Mouse (Mus musculus) kidney, postnatal 0 days (tissue): ENCODE measurements around the gene Ldah. TPM values are rescaled to one million over a fixed set of nuclear protein-coding genes. Genes with fewer than 3 reads are reported as not detected.
A peak's percentile ranks its signal among the peaks of the same experiment; 100 is the strongest.
"Not testable (repeated sequence)": the region's sequence is repeated elsewhere in the genome, so short reads cannot be mapped to it uniquely, and the experiment has no call there.

Experiments
- ATAC-seq: fragments of 200-750 bp; cut with Nextera tagmentation; replicated peaks from 2 replicates; pipeline ENCODE4 v1.8.0; 2017; ENCODE audit warnings: low read depth, moderate number of reproducible peaks, moderate TSS enrichment, moderate library complexity; ENCODE audit not compliant: low FRiP score
- DNase-seq: peaks from one replicate; pipeline ENCODE4 v3.0.0-alpha.2; 2016; ENCODE audit warnings: low spot score
- H3K27ac ChIP-seq: fragments of 300-500 bp; sonication (generic); 2 replicates; pipeline ENCODE4 v1.5.1; 2014; ENCODE audit warnings: mild to moderate bottlenecking
- H3K27me3 ChIP-seq: fragments of 300-500 bp; sonication (generic); 2 replicates; pipeline ENCODE4 v1.6.1; 2014; ENCODE audit warnings: low read length, mixed read lengths; ENCODE audit not compliant: insufficient read depth
- H3K36me3 ChIP-seq: fragments of 300-500 bp; sonication (generic); 2 replicates; pipeline ENCODE4 v1.6.1; 2014; ENCODE audit warnings: low read length, mixed read lengths; ENCODE audit not compliant: insufficient read depth
- H3K4me1 ChIP-seq: fragments of 300-500 bp; sonication (generic); replicated peaks from 2 replicates; pipeline ENCODE4 v1.6.1; 2014; ENCODE audit warnings: antibody characterized with exemption, low read length, mixed read lengths; ENCODE audit not compliant: insufficient read depth
- H3K4me2 ChIP-seq: fragments of 300-500 bp; sonication (generic); 2 replicates; pipeline ENCODE4 v1.6.1; 2014; ENCODE audit warnings: mild to moderate bottlenecking, low read length, moderate library complexity, mixed read lengths
- H3K4me3 ChIP-seq: fragments of 300-500 bp; sonication (generic); replicated peaks from 2 replicates; pipeline ENCODE4 v1.5.1; 2014; ENCODE audit warnings: low read depth, low read length
- H3K9ac ChIP-seq: fragments of 300-500 bp; sonication (generic); 2 replicates; pipeline ENCODE4 v1.6.1; 2014; ENCODE audit warnings: low read depth, low read length
- H3K9me3 ChIP-seq: fragments of 300-500 bp; sonication (generic); replicated peaks from 2 replicates; pipeline ENCODE4 v1.6.1; 2016; ENCODE audit warnings: low read length, inconsistent platforms, mixed read lengths
- CTCF ChIP-seq: IDR thresholded peaks from 2 replicates; pipeline ENCODE4 v1.5.1; 2016; ENCODE audit warnings: antibody characterized with exemption, low read depth, mild to moderate bottlenecking, moderate library complexity
- WGBS: fragments of 180-500 bp; shearing (Covaris S2); extraction: QIAGEN DNeasy Blood & Tissue Kit; methylation state at CpG from one replicate; pipeline ENCODE4 v1.1.7; 2014; 5-methylcytosine and 5-hydroxymethylcytosine counted together
- polyA plus RNA-seq: library from polyadenylated mRNA; unstranded; fragments of >200 nt; fragmentation: Nextera tagmentation; extraction: Ambion mirVana; gene quantifications from 2 replicates; pipeline ENCODE4 v1.2.1, GENCODE M21; 2015

The Ldah gene
- polyA plus RNA-seq, result 49.2 and 49.4 TPM in 2 replicates

DNA sequence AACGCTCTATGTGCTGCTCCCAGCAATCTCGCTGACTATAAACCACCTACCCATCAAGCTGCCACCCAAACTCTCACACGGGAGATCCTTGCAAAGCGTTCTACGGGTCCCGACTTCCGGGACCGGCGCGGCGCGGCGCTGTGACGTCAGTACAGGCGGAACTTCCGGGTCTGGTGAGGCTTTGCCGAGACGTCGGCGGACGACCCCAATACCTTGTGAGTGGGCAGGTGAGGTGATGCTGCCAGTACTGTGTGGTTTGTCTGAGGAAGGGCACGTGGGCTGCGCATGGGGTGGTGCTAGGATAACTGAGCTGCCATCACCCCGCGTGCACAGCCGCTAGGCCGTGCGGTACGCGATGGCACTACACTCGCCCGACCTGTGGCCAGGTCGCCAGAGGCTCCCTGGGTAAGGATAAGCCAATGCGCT, at the start of gene Ldah:
Ldah (plus strand) TSS at position 130 of the 426 bp plus-strand sequence.
- ATAC-seq (peak; percentile 96), DNase-seq (peak; percentile 86)
- Histone ChIP-seq H3K4me3 (peak within 1 kb of the TSS; percentile 54), H3K9me3 (no peaks in the 10 kb centered on the region), H3K4me1 (no peaks in the 10 kb centered on the region), H3K36me3 (no peaks in the 10 kb centered on the region), H3K27me3 (no peaks in the 10 kb centered on the region), H3K4me2 (peak within 1 kb of the TSS; percentile 75), H3K27ac (no peak within 1 kb of the TSS), H3K9ac (peak within 1 kb of the TSS; percentile 62)
- WGBS, result under 1% methylated on average over 34 of the region's 34 CpGs
- 0 out of 2 replicates have a peak, but pooled peaks have one; percentile 19 for TF ChIP-seq CTCF

DNA sequence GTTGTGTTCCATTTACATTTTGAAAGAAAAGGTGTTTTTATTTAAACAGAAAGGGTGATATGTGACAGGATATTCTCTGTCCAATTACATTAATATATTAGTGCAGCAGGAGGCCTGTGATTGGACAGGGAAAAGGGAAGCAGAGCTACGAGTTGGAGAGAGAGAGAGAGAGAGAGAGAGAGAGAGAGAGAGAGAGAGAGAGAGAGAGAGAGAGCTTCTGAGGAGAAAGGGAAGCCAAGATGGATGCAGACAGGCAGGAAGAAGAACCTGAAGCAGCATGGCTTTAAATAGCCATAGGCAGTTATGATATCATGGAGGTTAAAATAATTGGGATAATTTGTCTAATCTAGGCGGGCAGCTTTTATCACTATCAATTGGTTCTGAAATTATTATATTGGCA, 40.2 kb upstream of the Ldah start:
- WGBS, result 61% methylated on average over 2 of the region's 2 CpGs
- no peak overlapping the region for H3K9ac ChIP-seq

DNA sequence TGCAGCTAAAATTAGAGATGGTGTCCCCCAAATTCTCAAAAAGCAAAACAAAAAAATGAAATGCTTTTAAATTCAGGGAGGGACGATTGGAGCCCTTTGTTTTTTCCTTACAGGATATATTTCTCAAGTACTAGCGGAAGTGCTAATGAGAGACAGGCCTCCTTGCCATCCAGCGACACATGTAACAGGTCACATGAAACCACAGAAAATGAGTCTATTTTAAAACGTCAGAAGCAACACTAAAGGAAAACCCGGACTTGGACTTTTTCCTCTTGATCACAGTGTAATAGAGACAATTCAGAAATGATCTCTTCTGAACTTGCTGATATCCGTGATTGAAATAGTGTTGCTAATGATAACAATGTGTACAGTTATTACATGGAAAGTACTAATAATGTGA, 27.0 kb upstream of the Ldah start:
- Histone ChIP-seq H3K9me3 (no peaks in the 10 kb centered on the region), H3K4me1 (no peaks in the 10 kb centered on the region), H3K27ac (no peak overlapping the region), H3K4me2 (no peak overlapping the region), H3K27me3 (no peaks in the 10 kb centered on the region), H3K36me3 (no peaks in the 10 kb centered on the region), H3K4me3 (no peak overlapping the region), H3K9ac (no peak overlapping the region)
- TF ChIP-seq CTCF, result no peak
- DNase-seq (no peak), ATAC-seq (no peak)
- WGBS, result 64% methylated on average over 6 of the region's 6 CpGs

More for the DNA sequence above, 40.2 kb upstream of the Ldah start:
- Histone ChIP-seq H3K9me3 (no peaks in the 10 kb centered on the region), H3K4me2 (no peak overlapping the region), H3K27ac (no peak overlapping the region), H3K36me3 (no peaks in the 10 kb centered on the region), H3K4me3 (no peak overlapping the region), H3K4me1 (no peaks in the 10 kb centered on the region), H3K27me3 (no peaks in the 10 kb centered on the region)
- ATAC-seq, result no peak
- TF ChIP-seq CTCF, result no peak
- DNase-seq, result no peak

DNA sequence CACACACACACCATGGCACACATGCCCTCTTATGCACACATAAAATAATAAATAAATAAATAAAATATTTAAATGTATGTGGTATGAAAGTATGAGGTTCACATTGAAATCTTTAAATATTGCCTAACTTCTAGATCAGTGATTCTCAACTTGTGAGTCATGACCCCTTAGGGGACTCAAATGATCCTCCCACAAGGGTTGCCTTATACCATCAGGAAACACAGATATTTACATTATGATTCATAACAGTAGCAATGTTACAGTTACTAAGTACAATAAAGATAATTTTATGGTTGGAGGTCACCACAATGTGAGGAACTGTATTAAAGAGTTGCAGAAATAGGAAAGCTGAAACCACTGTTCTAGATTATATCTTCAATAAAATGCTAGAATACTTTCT, 26.2 kb upstream of the Ldah start:
- Histone ChIP-seq H3K9me3 (no peaks in the 10 kb centered on the region), H3K27ac (no peak overlapping the region), H3K4me1 (no peaks in the 10 kb centered on the region), H3K27me3 (no peaks in the 10 kb centered on the region), H3K4me3 (no peak overlapping the region), H3K9ac (no peak overlapping the region), H3K4me2 (no peak overlapping the region), H3K36me3 (no peaks in the 10 kb centered on the region)
- no peak for TF ChIP-seq CTCF
- no peak for DNase-seq
- ATAC-seq, result no peak

DNA sequence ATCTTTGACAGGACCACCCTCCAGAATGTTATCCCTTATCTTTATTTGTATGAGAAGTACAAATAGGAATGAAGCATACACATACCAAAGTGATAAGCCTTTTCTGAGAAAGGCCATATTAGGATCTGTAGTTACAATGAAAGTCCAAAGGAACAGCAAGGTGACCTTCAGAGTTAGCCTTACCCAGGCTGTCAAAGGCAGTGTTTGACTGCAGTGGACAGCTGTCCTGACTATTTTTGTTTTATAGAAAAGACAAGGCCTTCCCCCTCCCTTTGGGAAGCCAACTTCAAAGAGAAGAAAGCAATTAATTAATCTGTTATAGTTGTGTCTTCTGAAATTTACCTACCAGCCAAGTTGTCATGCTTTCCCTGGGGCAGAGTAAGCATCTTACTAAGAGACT, 23.4 kb upstream of the Ldah start:
- no peaks in the 10 kb centered on the region for H3K9me3 ChIP-seq
- no peak for DNase-seq
- no peak overlapping the region for H3K27ac ChIP-seq
- H3K27me3 ChIP-seq, result no peaks in the 10 kb centered on the region
- no peak for TF ChIP-seq CTCF
- H3K36me3 ChIP-seq, result no peaks in the 10 kb centered on the region
- no peak overlapping the region for H3K4me2 ChIP-seq
- H3K9ac ChIP-seq, result no peak overlapping the region
- H3K4me3 ChIP-seq, result no peak overlapping the region
- H3K4me1 ChIP-seq, result no peaks in the 10 kb centered on the region
- ATAC-seq, result no peak

DNA sequence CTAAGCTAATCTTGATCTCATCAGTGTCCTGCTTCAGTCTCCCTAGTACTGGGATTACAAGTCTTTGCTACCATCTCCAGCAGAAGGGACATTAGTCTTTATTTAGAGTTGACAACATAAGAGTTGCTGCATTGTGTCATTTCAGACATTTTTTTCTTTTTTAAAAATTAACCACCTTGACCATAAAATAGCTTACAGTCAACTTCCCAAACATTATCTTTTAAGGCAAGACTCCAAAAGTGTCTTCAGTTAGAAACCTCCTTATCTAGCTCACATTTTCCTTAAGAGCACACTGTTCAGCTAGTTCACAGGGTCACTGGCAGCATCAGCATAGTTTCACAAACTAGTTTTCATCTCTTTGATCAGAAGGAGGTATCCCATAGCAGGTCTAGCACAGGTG, 19.7 kb upstream of the Ldah start:
- ATAC-seq (no peak), DNase-seq (no peak)
- Histone ChIP-seq H3K9me3 (no peaks in the 10 kb centered on the region), H3K27ac (no peak overlapping the region), H3K4me2 (no peak overlapping the region), H3K36me3 (no peaks in the 10 kb centered on the region), H3K4me3 (no peak overlapping the region), H3K4me1 (no peaks in the 10 kb centered on the region), H3K27me3 (no peaks in the 10 kb centered on the region), H3K9ac (no peak overlapping the region)
- TF ChIP-seq CTCF, result no peak

DNA sequence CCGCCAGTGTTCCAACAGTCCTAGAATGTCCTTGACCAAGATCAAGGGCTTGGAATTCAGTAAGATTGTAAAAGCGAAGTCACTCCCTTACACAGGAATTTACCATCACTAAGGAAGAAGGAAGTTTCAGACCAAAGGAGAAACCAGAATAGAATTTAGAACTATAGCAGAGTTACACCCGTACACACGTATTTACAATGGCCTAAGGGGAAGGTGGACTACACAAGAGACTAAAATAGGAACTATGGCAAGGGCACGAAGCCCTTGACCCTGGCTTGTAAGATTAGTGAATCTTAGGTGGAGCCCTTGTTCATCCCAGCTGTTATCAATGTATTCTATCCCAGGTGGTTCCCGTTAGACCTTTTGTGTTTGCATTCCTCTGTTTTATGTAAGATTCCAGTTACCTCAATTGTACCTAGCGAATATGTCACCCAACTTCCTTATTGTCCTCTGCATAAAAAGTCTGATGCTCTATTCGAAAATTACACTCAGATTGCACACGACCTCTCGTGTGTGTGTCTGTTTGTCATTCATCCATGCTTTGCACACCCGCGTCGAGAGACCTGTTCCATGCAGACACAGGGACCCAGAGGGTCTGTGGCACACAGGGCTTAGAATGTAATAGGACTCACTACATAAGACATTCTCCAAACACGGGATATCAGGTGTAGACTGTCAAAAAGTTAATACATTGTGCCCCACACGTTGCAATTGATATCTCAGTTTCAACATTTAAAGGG, 18.9 kb upstream of the Ldah start:
- not testable (repeated sequence) for H3K27me3 ChIP-seq, H3K4me2 ChIP-seq, H3K9me3 ChIP-seq, H3K9ac ChIP-seq, H3K4me1 ChIP-seq, H3K4me3 ChIP-seq, H3K27ac ChIP-seq, H3K36me3 ChIP-seq, DNase-seq, ATAC-seq
- 86% methylated on average over 15 of the region's 15 CpGs for WGBS
